Mouse (Mus musculus) hindbrain, postnatal 0 days (tissue): ENCODE measurements around the gene Fbxw21. TPM values are rescaled to one million over a fixed set of nuclear protein-coding genes. Genes with fewer than 3 reads are reported as not detected.

Source experiments
- ATAC-seq: fragments of 200-750 bp; cut with Nextera tagmentation; 2 replicates; pipeline ENCODE4 v1.8.0; 2017; ENCODE audit warnings: mild to moderate bottlenecking, moderate TSS enrichment, moderate library complexity
- DNase-seq: peaks from one replicate; pipeline ENCODE4 v3.0.0-alpha.2; 2015; ENCODE audit warnings: low spot score
- H3K27ac ChIP-seq: fragments of 300-500 bp; sonication (generic); 2 replicates; pipeline ENCODE4 v1.5.1; 2014; ENCODE audit warnings: mild to moderate bottlenecking
- H3K27me3 ChIP-seq: fragments of 300-500 bp; sonication (generic); 2 replicates; pipeline ENCODE4 v1.6.1; 2014; ENCODE audit warnings: low read length, mixed read lengths; ENCODE audit not compliant: insufficient read depth
- H3K36me3 ChIP-seq: fragments of 300-500 bp; sonication (generic); 2 replicates; pipeline ENCODE4 v1.6.1; 2014; ENCODE audit warnings: low read length, mixed read lengths; ENCODE audit not compliant: insufficient read depth
- H3K4me1 ChIP-seq: fragments of 300-500 bp; sonication (generic); 2 replicates; pipeline ENCODE4 v1.6.1; 2014; ENCODE audit warnings: antibody characterized with exemption, low read length, mixed read lengths; ENCODE audit not compliant: insufficient read depth
- H3K4me2 ChIP-seq: fragments of 300-500 bp; sonication (generic); 2 replicates; pipeline ENCODE4 v1.6.1; 2014; ENCODE audit warnings: low read depth, mild to moderate bottlenecking, low read length, moderate library complexity, mixed read lengths
- H3K4me3 ChIP-seq: fragments of 300-500 bp; sonication (generic); 2 replicates; pipeline ENCODE4 v1.5.1; 2014; ENCODE audit warnings: low read length
- H3K9ac ChIP-seq: fragments of 300-500 bp; sonication (generic); replicated peaks from 2 replicates; pipeline ENCODE4 v1.6.1; 2014; ENCODE audit warnings: mild to moderate bottlenecking, low read length, moderate library complexity, mixed read lengths
- H3K9me3 ChIP-seq: fragments of 300-500 bp; sonication (generic); 2 replicates; pipeline ENCODE4 v1.6.1; 2016; ENCODE audit warnings: low read length, mixed read lengths
- CTCF ChIP-seq: IDR thresholded peaks from 2 replicates; pipeline ENCODE4 v1.5.1; 2016; ENCODE audit warnings: antibody characterized with exemption, control low read depth, low read depth
- WGBS: fragments of 180-500 bp; shearing (Covaris S2); extraction: QIAGEN DNeasy Blood & Tissue Kit; methylation state at CpG from one replicate; pipeline ENCODE4 v1.1.7; 2014; 5-methylcytosine and 5-hydroxymethylcytosine counted together
- polyA plus RNA-seq: library from polyadenylated mRNA; unstranded; fragments of >200 nt; fragmentation: Nextera tagmentation; extraction: Ambion mirVana; gene quantifications from 2 replicates; pipeline ENCODE4 v1.2.1, GENCODE M21; 2015
- total RNA-seq: library from RNA; depleted of rRNA; stranded (reverse); fragments of >200 nt; gene quantifications from 2 replicates; pipeline ENCODE4 v1.2.3, GENCODE M21; 2014; rRNA removed

Fbxw21 gene
- total and polyA plus RNA-seq, 2 experiments from 2014 or later: not detected

GRCm38 (mm10) chr9:109095137-109095982, 66.5 kb downstream of the Fbxw21 start, which contains the start of gene Plxnb1:
TSS of gene Plxnb1 (plus strand) at chr9:109095389.
- no peak for TF ChIP-seq CTCF
- peak within 1 kb of the TSS; percentile 99 for H3K27ac ChIP-seq
- H3K4me1 ChIP-seq: peaks cover 18% of the 10 kb centered on the region; the same call in 1 of the 2 replicates

GRCm38 (mm10) chr9:109094553-109095136, 67.2 kb downstream of the Fbxw21 start:
- Histone ChIP-seq H3K4me2 (peak overlapping the region; percentile 70), H3K27ac (peak overlapping the region; percentile 99), H3K27me3 (no peaks in the 10 kb centered on the region), H3K36me3 (peaks cover 9% of the 10 kb centered on the region; the same call in 1 of the 2 replicates), H3K4me1 (peaks cover 18% of the 10 kb centered on the region; the same call in 1 of the 2 replicates), H3K9me3 (no peaks in the 10 kb centered on the region), H3K9ac (peak overlapping the region; percentile 92), H3K4me3 (peak overlapping the region; percentile 75)
- ATAC-seq (no peak; the same call in 1 of the 2 replicates), DNase-seq (peak; percentile 13)
- TF ChIP-seq CTCF: no peak
- 4% methylated on average over 19 of the region's 21 CpGs for WGBS

More at GRCm38 (mm10) chr9:109095137-109095982, 66.5 kb downstream of the Fbxw21 start, which contains the start of gene Plxnb1:
- peak within 1 kb of the TSS; percentile 70 for H3K4me2 ChIP-seq
- peak within 1 kb of the TSS; percentile 75 for H3K4me3 ChIP-seq
- H3K9ac ChIP-seq: peak within 1 kb of the TSS; percentile 92
- no peaks in the 10 kb centered on the region for H3K9me3 ChIP-seq
- peak; percentile 88 for DNase-seq
- under 1% methylated on average over 96 of the region's 102 CpGs for WGBS
- peaks cover 9% of the 10 kb centered on the region; the same call in 1 of the 2 replicates for H3K36me3 ChIP-seq
- ATAC-seq: peak; percentile 62
- no peaks in the 10 kb centered on the region for H3K27me3 ChIP-seq

DNA sequence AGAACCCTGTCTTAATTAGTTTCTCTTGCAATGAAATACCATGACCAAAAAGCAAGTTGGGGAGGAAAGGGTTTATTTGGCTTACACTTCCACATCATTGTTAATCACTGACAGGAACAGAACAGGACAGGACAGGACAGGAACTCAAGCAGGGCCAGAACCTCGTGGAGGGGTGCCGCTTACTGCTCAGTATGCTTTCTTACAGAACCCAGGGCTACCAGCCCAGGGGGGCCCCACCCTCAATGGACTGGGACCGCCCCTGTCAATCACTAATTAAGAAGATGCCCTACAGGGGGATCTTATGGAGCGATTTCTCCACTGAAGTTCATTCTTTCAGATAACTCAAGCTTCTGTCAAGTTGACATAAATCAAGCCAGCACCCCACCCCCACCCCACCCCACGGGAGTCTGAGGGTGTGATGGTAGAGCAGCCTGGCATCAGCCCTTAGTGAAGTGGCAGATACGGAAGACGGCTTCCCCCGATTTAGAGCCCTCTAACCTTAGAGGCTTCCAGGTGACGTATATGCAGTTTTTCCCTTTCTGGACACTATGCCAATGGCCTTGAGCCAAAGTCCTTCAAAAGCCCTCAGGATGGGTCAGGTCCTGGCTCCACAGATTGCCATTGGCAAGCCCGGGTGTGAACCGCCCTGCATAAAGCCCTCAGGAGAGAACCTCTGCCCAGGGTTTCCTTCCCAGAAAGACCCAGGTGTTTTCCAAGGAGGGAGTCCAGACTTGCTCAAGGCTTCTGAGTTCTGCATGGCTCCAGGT, 67.9 kb downstream of the Fbxw21 start:
- Histone ChIP-seq H3K27ac (peak overlapping the region; percentile 99), H3K4me2 (peak overlapping the region; percentile 70), H3K4me3 (peak overlapping the region; percentile 75), H3K9ac (no peak overlapping the region), H3K36me3 (peaks cover 9% of the 10 kb centered on the region; the same call in 1 of the 2 replicates), H3K27me3 (no peaks in the 10 kb centered on the region), H3K4me1 (peaks cover 14% of the 10 kb centered on the region; the same call in 1 of the 2 replicates), H3K9me3 (no peaks in the 10 kb centered on the region)
- WGBS: 18% methylated on average over 11 of the region's 11 CpGs
- no peak for TF ChIP-seq CTCF
- DNase-seq: peak; percentile 47
- ATAC-seq: no peak

DNA sequence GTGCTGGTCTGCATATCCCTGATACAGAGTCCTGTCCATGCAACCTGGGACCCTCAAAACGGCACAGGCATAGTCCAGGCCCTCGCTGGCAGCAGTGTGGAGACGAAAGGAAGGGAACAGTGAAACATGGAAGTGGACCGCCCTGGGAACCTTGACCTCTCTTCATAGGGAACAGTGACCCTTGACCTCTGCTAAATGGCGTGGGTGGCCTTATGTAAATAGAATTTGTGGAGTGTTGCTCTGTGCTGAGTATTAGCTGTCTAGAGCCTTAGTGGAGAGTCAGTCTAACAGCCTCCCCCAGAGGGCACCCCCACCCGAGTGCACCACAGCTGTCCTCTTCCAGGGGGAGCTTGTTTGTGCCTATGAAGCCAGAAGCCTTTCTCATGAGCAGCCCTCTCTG, 69.0 kb downstream of the Fbxw21 start:
- peaks cover 6% of the 10 kb centered on the region; the same call in 1 of the 2 replicates for H3K4me1 ChIP-seq
- no peak for DNase-seq
- ATAC-seq: no peak
- no peak overlapping the region for H3K4me3 ChIP-seq
- H3K9ac ChIP-seq: no peak overlapping the region
- no peaks in the 10 kb centered on the region for H3K9me3 ChIP-seq
- peaks cover 9% of the 10 kb centered on the region; the same call in 1 of the 2 replicates for H3K36me3 ChIP-seq
- H3K27me3 ChIP-seq: no peaks in the 10 kb centered on the region
- WGBS: 33% methylated on average over 6 of the region's 6 CpGs
- no peak for TF ChIP-seq CTCF
- no peak overlapping the region for H3K27ac ChIP-seq
- H3K4me2 ChIP-seq: no peak overlapping the region

- 89% methylated on average over 8 of the region's 8 CpGs for WGBS
- Histone ChIP-seq H3K27ac (no peak overlapping the region), H3K36me3 (peaks cover 9% of the 10 kb centered on the region; the same call in 1 of the 2 replicates), H3K4me1 (no peaks in the 10 kb centered on the region), H3K27me3 (no peaks in the 10 kb centered on the region), H3K4me2 (no peak overlapping the region), H3K9ac (no peak overlapping the region), H3K9me3 (no peaks in the 10 kb centered on the region), H3K4me3 (no peak overlapping the region)
- DNase-seq (no peak), ATAC-seq (no peak)
- TF ChIP-seq CTCF: no peak
Measured at GRCm38 (mm10) chr9:109091802-109092201, 70.0 kb downstream of the Fbxw21 start.

DNA sequence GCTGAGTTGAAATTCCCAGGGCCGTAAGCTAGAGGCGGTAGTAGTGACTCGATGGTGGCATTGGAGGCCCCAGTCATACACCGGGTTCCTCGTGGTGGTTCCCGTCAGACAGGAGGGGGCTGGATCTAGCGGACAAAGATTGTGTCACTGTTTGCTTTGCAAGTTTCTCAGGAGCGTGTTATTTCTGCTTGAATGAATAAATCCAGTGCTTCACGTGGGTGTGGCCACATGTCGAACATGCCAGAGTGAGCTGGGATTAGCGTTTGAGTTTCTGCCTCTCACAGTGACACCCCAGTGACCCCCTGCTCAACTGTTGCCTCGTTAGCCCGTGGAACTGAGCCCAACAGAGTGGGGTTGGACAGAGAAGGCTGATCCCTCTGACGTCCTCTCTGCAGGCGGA, 71.4 kb downstream of the Fbxw21 start:
- WGBS: 48% methylated on average over 15 of the region's 15 CpGs
- Histone ChIP-seq H3K27ac (no peak overlapping the region), H3K36me3 (peaks cover 9% of the 10 kb centered on the region; the same call in 1 of the 2 replicates), H3K27me3 (no peaks in the 10 kb centered on the region), H3K9ac (no peak overlapping the region), H3K4me1 (no peaks in the 10 kb centered on the region), H3K4me2 (no peak overlapping the region), H3K4me3 (no peak overlapping the region), H3K9me3 (no peaks in the 10 kb centered on the region)
- DNase-seq: no peak
- no peak for TF ChIP-seq CTCF
- ATAC-seq: no peak

Other genes with a start within 250 kb of the Fbxw21 start
- gene Tmem89, start 247.4 kb downstream of the Fbxw21 start, total RNA-seq: 0.16 TPM in 1 of 2 replicates, not detected in the other
- gene Tmem89, start 247.4 kb downstream of the Fbxw21 start, polyA plus RNA-seq: 0.30 and 0.37 TPM in 2 replicates
- gene Uqcrc1, start 225.4 kb downstream of the Fbxw21 start, total RNA-seq: 459 and 483 TPM in 2 replicates
- gene Uqcrc1, start 225.4 kb downstream of the Fbxw21 start, polyA plus RNA-seq: 568 and 592 TPM in 2 replicates
- 1.9 and 2.0 TPM in 2 replicates for gene Col7a1, start 208.5 kb downstream of the Fbxw21 start, total RNA-seq
- gene Col7a1, start 208.5 kb downstream of the Fbxw21 start, polyA plus RNA-seq: 0.69 and 1.8 TPM in 2 replicates
- gene Ucn2, start 176.0 kb downstream of the Fbxw21 start, total RNA-seq: 0.58 TPM in 1 of 2 replicates, not detected in the other
- gene Ucn2, start 176.0 kb downstream of the Fbxw21 start, polyA plus RNA-seq: not detected in 2 replicates
- 58.3 and 63.1 TPM in 2 replicates for gene Pfkfb4, start 170.3 kb downstream of the Fbxw21 start, total RNA-seq
- 18.6 and 20.5 TPM in 2 replicates for gene Pfkfb4, start 170.3 kb downstream of the Fbxw21 start, polyA plus RNA-seq
- gene Shisa5, start 123.5 kb downstream of the Fbxw21 start, total RNA-seq: 77.8 and 90.6 TPM in 2 replicates
- gene Shisa5, start 123.5 kb downstream of the Fbxw21 start, polyA plus RNA-seq: 74.5 and 77.6 TPM in 2 replicates
- gene Trex1, start 102.3 kb downstream of the Fbxw21 start, total RNA-seq: 20.1 and 32.6 TPM in 2 replicates
- gene Trex1, start 102.3 kb downstream of the Fbxw21 start, polyA plus RNA-seq: 14.3 and 14.4 TPM in 2 replicates
- 39.5 and 52.3 TPM in 2 replicates for gene Atrip, start 87.9 kb downstream of the Fbxw21 start, total RNA-seq
- 30.6 and 32.2 TPM in 2 replicates for gene Atrip, start 87.9 kb downstream of the Fbxw21 start, polyA plus RNA-seq
- gene Ccdc51, start 79.5 kb downstream of the Fbxw21 start, total RNA-seq: 7.8 and 8.4 TPM in 2 replicates
- gene Ccdc51, start 79.5 kb downstream of the Fbxw21 start, polyA plus RNA-seq: 5.1 and 6.7 TPM in 2 replicates
- 56.2 and 73.8 TPM in 2 replicates for gene Tma7, start 79.5 kb downstream of the Fbxw21 start, total RNA-seq
- gene Tma7, start 79.5 kb downstream of the Fbxw21 start, polyA plus RNA-seq: 764 and 779 TPM in 2 replicates
- gene Plxnb1, start 66.7 kb downstream of the Fbxw21 start, total RNA-seq: 82.3 and 84.4 TPM in 2 replicates
- 8.7 and 11.2 TPM in 2 replicates for gene Plxnb1, start 66.7 kb downstream of the Fbxw21 start, polyA plus RNA-seq
- gene Fbxw13, start 33.9 kb upstream of the Fbxw21 start, total RNA-seq: not detected in 2 replicates
- gene Fbxw13, start 33.9 kb upstream of the Fbxw21 start, polyA plus RNA-seq: not detected in 2 replicates
- not detected in 2 replicates for gene Fbxw20, start 72.7 kb upstream of the Fbxw21 start, total RNA-seq
- gene Fbxw20, start 72.7 kb upstream of the Fbxw21 start, polyA plus RNA-seq: not detected in 2 replicates
- not detected in 2 replicates for gene Fbxw14, start 125.6 kb upstream of the Fbxw21 start, total RNA-seq
- gene Fbxw14, start 125.6 kb upstream of the Fbxw21 start, polyA plus RNA-seq: not detected in 2 replicates
- gene Fbxw28, start 177.6 kb upstream of the Fbxw21 start, total RNA-seq: not detected in 2 replicates
- not detected in 2 replicates for gene Fbxw28, start 177.6 kb upstream of the Fbxw21 start, polyA plus RNA-seq
- gene Fbxw22, start 242.3 kb upstream of the Fbxw21 start, total RNA-seq: not detected in 2 replicates
- not detected in 2 replicates for gene Fbxw22, start 242.3 kb upstream of the Fbxw21 start, polyA plus RNA-seq